Mouse (Mus musculus): ENCODE results near the gene Cstl1. TPM values are rescaled to one million over a fixed set of nuclear protein-coding genes. Genes with fewer than 3 reads are reported as not detected.

Gene Cstl1
- total RNA-seq (2023): not detected

DNA sequence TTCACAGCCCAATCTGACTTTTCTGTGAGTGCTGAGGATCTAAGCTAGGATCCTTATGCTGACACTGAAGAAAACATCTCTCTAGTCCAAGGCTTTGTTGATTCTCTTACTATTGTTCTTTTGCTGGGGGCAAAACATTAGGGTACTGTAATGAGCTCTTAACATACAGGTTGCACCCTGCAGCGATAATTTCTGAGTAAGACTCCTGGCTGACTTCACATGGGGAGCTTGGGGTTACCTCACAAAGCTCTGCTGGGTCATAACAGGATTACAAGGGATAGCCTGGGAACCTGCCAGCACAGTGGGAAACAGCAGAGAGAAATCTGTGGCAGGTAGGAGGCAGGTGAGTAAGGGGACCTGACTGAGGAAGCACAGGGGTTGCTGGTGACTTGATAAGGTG, at the start of gene Cstl1:
Gene Cstl1, plus strand, starts transcription at position 301 of the 400 bp plus-strand sequence.

DNA sequence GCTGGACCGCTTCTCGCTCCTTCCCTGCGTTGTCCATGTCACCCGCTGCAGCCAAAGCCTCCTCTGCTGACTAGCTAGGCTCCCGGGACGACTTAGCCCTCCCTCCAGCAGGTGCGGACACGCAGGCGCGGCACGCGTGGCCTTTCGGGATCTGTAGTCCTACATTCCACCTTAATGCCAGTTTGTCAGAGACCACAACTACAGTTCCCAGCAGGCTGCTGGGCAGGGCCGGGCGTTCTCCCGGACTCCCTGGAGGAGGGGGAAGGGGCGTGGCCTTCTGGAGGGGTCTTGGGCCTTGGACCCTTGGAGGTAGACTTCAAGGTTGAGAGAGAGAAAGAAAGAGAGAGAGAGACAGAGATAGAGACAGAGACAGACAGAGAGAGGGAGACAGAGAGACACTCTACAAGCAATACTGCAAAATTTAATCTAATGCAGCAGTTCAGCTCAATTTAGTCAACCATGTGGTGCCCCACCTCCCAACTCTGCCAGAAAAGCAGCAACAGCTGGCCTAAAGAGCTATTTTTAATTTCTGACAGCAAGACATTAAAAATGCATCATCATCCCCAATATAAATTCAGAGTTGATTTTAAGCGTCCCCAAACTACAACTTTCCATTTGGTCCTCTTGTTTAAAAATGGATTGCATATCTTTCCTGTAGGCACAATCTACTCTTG, 17.7 kb upstream of the Cstl1 start, which contains the start of gene Napb:
Gene Napb, minus strand, starts transcription at position 141 of the 674 bp plus-strand sequence.

DNA sequence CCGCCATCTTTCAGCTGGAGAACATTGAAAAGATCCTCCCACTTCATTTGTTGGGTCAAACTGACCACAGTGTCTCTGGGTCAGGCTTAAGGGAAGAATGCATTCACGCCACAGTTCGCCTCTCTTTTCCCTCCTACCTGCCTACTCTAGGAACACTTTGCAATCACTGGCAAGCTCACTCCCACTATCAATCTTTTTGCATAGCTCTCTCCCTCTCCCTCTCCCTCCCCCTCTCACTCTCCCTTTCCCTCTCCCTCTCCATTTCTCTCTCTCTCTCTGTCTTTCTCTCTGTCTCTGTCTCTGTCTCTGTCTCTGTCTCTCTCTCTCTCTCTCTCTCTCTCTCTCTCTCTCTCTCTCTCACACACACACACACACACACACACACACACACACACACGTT, 21.2 kb downstream of the Cstl1 start, which contains the start of gene Cst11:
Gene Cst11, minus strand, starts transcription at position 101 of the 400 bp plus-strand sequence.

GRCm38 (mm10) chr2:148781709-148782108, 31.6 kb downstream of the Cstl1 start, which contains the start of gene 8030411F24Rik:
TSS of gene 8030411F24Rik (plus strand) at chr2:148782009.

GRCm38 (mm10) chr2:148789142-148789541, 39.0 kb downstream of the Cstl1 start, which contains the start of gene Cst12:
TSS of gene Cst12 (plus strand) at chr2:148789361.

GRCm38 (mm10) chr2:148798485-148798884, 48.3 kb downstream of the Cstl1 start, which contains the start of gene Cst8:
TSS of gene Cst8 (plus strand) at chr2:148798785.

Other genes with a start within 250 kb of the Cstl1 start
- gene Nxt1, start 77.8 kb upstream of the Cstl1 start, total RNA-seq (2023): 16.1 TPM
- 8.1 TPM for gene Gzf1, start 69.3 kb upstream of the Cstl1 start, total RNA-seq (2023)
- 1.0 TPM for gene Napb, start 17.9 kb upstream of the Cstl1 start, total RNA-seq (2023)
- not detected for gene Cst11, start 21.1 kb downstream of the Cstl1 start, total RNA-seq (2023)
- not detected for gene 8030411F24Rik, start 31.7 kb downstream of the Cstl1 start, total RNA-seq (2023)
- gene Cst12, start 39.0 kb downstream of the Cstl1 start, total RNA-seq (2023): not detected
- gene Cst8, start 48.4 kb downstream of the Cstl1 start, total RNA-seq (2023): not detected
- not detected for gene Cst13, start 69.7 kb downstream of the Cstl1 start, total RNA-seq (2023)
- gene Cst9, start 84.8 kb downstream of the Cstl1 start, total RNA-seq (2023): not detected
- gene 9230104L09Rik, start 114.7 kb downstream of the Cstl1 start, total RNA-seq (2023): not detected
- gene Cst3, start 125.3 kb downstream of the Cstl1 start, total RNA-seq (2023): 80.1 TPM